Mouse (Mus musculus) myocyte (in vitro differentiated cells): Measurements from ENCODE around the gene Mcpt2.

Experiments used
- MAX ChIP-seq: IDR thresholded peaks from one replicate; pipeline ENCODE4 v1.6.1; 2011; ENCODE audit warnings: low read depth, mild to moderate bottlenecking, control low read depth
- MYOD1 ChIP-seq, 3 experiments: IDR thresholded peaks; one replicate each; pipeline ENCODE4 v1.6.1; 2011; ENCODE audit warnings: control low read depth in 2 of 3, low read depth in 2 of 3, mild to moderate bottlenecking in 2 of 3, moderate library complexity in 1 of 3; ENCODE audit not compliant: insufficient read length in 2 of 3, control insufficient read depth in 1 of 3
- POLR2A ChIP-seq: IDR thresholded peaks from one replicate; pipeline ENCODE4 v1.6.1; 2011; ENCODE audit warnings: low read depth, mild to moderate bottlenecking, control low read depth, moderate library complexity; ENCODE audit not compliant: insufficient read length
- POLR2AphosphoS2 ChIP-seq: IDR thresholded peaks from one replicate; pipeline ENCODE4 v1.6.1; 2011; ENCODE audit warnings: low read depth, control low read depth; ENCODE audit not compliant: insufficient read length
- REST ChIP-seq: IDR thresholded peaks from one replicate; pipeline ENCODE4 v1.6.1; 2011; ENCODE audit warnings: mild to moderate bottlenecking, control low read depth, moderate library complexity; ENCODE audit not compliant: insufficient read depth, insufficient read length
- TCF12 ChIP-seq: IDR thresholded peaks from one replicate; pipeline ENCODE4 v1.6.1; 2011; ENCODE audit warnings: mild to moderate bottlenecking, control low read depth; ENCODE audit not compliant: poor library complexity, insufficient read depth, severe bottlenecking
- TCF3 ChIP-seq: IDR thresholded peaks from one replicate; pipeline ENCODE4 v1.6.1; 2011; ENCODE audit warnings: low read depth, control low read depth; ENCODE audit not compliant: insufficient read length
- USF1 ChIP-seq: IDR thresholded peaks from one replicate; pipeline ENCODE4 v1.6.1; 2011; ENCODE audit warnings: low read depth, mild to moderate bottlenecking, control low read depth, moderate library complexity

- TF ChIP-seq POLR2A (no peak), REST (no peak), MYOD1 (IDR thresholded peaks at IDR 0.05; ENCODE audit: control insufficient read depth in 1 of 3, insufficient read length in 2 of 3, low read depth in 2 of 3) (no peak), MAX (no peak), TCF12 (no peak), USF1 (no peak), TCF3 (no peak), POLR2AphosphoS2 (no peak)
These were observed 44.9 kb downstream of the Mcpt2 start for GRCm38 (mm10) chr14:56086711-56087110.
